Mouse (Mus musculus) thymus, adult 2 months (tissue): ENCODE results near the gene Vtn.

Experiments used
- CTCF ChIP-seq: fragments of 200-500 bp; IDR thresholded peaks from 2 replicates; pipeline ENCODE4 v1.5.1; 2012; ENCODE audit warnings: mild to moderate bottlenecking, control low read depth, low read length, moderate library complexity, borderline replicate concordance; ENCODE audit not compliant: control insufficient read depth, poor library complexity, insufficient read depth; ENCODE audit errors: extremely low read depth
- POLR2A ChIP-seq: fragments of 200-500 bp; IDR thresholded peaks from 2 replicates; pipeline ENCODE4 v1.6.1; 2012; ENCODE audit warnings: mild to moderate bottlenecking, low read length, control low read depth, moderate library complexity; ENCODE audit not compliant: control insufficient read depth, poor library complexity, insufficient read depth; ENCODE audit errors: extremely low read depth

DNA sequence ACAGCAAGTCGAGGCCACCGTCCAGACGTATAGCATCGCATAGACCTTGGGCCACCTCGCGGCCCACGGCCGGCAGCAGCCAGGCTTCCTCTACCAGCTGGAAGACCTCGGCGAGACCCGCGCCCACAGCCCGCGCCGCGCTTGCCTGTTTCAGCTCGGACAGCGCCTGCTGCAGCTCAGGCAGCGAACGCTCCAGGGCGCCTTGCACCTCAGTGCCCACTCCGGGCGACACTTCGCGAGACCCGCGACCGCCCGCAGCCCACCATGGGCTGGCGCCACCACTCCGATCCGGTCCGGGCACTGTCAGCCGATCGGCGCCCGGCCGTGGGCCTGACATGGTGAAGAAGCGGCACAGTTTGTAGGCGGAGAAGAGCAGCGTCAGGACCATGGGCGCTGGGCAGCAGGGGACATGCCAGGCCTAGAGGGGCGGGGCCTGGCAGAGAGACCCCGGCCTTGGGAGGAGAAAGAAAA, 1.8 kb upstream of the Vtn start:
- 0 out of 2 replicates have a peak, but pooled peaks have one; percentile 13 for TF ChIP-seq CTCF
- no peak for TF ChIP-seq POLR2A
